Mouse (Mus musculus) ES-Bruce4 (cell line): ENCODE measurements at regions not wholly inside any gene's neighbourhood (a gene's known extent, or its start where the extent isn't known, plus 50 kb on each side); places are given as distances from the start of the nearest gene placed in this dataset.
"Not testable (repeated sequence)": the region's sequence is repeated elsewhere in the genome, so short reads cannot be mapped to it uniquely, and the experiment has no call there.

ENCODE experiments used
- H3K27ac ChIP-seq: 2 replicates; pipeline ENCODE4 v1.5.1; 2012; ENCODE audit warnings: low read length, inconsistent platforms; ENCODE audit not compliant: insufficient read depth
- H3K27me3 ChIP-seq: 2 replicates; pipeline ENCODE4 v1.6.1; 2012; ENCODE audit warnings: mild to moderate bottlenecking, low read length, inconsistent platforms; ENCODE audit not compliant: control insufficient read depth, poor library complexity, insufficient read depth, severe bottlenecking
- H3K36me3 ChIP-seq: 2 replicates; pipeline ENCODE4 v1.6.1; 2012; ENCODE audit warnings: inconsistent platforms, mild to moderate bottlenecking, low read length, moderate library complexity; ENCODE audit not compliant: control insufficient read depth, poor library complexity, insufficient read depth, severe bottlenecking
- H3K4me1 ChIP-seq: one replicate; pipeline ENCODE4 v1.8.1; 2011; ENCODE audit warnings: low read length; ENCODE audit not compliant: control insufficient read depth, insufficient read depth
- H3K4me3 ChIP-seq: 2 replicates; pipeline ENCODE4 v1.5.1; 2011; ENCODE audit warnings: low read depth, mild to moderate bottlenecking, low read length
- H3K9ac ChIP-seq: 2 replicates; pipeline ENCODE4 v1.6.1; 2012; ENCODE audit warnings: low read depth, mild to moderate bottlenecking, inconsistent platforms; ENCODE audit not compliant: poor library complexity, severe bottlenecking
- H3K9me3 ChIP-seq: replicated peaks from 2 replicates; pipeline ENCODE4 v1.6.1; 2012; ENCODE audit warnings: mild to moderate bottlenecking, low read length, inconsistent platforms; ENCODE audit not compliant: control insufficient read depth, poor library complexity, insufficient read depth, severe bottlenecking
- CTCF ChIP-seq: IDR thresholded peaks from one replicate; pipeline ENCODE4 v1.8.1; 2011; ENCODE audit warnings: low read depth, low read length
- EP300 ChIP-seq: IDR thresholded peaks from 2 replicates; pipeline ENCODE4 v1.6.1; 2011; ENCODE audit warnings: low read depth, low read length; ENCODE audit not compliant: insufficient read depth
- POLR2A ChIP-seq: IDR thresholded peaks from one replicate; pipeline ENCODE4 v1.8.1; 2011; ENCODE audit warnings: low read length; ENCODE audit not compliant: insufficient read depth

DNA sequence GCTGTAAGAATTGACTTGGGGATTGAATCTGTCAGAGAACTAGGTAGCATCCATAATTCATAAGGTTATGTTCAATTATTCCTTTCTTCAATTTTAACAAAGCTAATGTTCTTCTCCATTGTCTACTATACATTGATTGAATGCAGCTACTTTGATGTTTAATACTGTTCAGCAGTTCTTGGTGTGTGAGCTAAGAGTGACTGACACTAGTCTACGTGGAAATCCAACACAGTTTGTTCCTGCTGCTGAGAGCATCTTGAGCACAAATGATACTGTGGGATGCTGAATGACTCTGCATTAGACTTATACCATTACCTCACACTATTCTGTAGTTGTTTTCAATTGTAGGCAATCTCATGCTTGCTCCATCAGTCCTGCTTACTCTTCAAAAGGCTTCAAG, 249.4 kb upstream of the Akr1e1 start:
- Histone ChIP-seq H3K36me3 (no peaks in the 10 kb centered on the region), H3K9ac (no peak overlapping the region)
- no peak for TF ChIP-seq EP300
- no peak for TF ChIP-seq POLR2A
- no peak for TF ChIP-seq CTCF

DNA sequence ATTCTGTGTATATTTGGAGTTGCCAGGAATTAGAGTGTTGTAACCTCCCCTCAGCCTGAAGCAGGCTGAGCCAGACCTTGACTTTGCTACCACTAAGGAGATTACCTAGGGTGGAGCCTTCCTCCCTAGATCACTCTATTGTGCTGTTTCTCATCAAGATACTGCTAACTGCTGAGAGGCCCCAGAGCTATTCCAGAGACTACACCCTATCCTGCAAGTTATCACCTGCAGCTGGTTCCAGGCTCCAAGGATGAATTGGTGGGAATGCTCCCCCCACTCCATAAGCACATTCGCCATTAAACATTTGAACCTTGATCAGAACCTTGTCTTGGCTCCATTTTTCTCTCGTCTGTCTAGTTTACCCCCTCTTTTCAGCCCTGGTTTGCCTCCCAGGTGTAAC, 230.5 kb upstream of the Akr1e1 start:
- not testable (repeated sequence) for H3K27me3 ChIP-seq, H3K4me3 ChIP-seq, H3K27ac ChIP-seq, H3K9ac ChIP-seq, H3K36me3 ChIP-seq, H3K9me3 ChIP-seq, H3K4me1 ChIP-seq

More for the DNA sequence above, 249.4 kb upstream of the Akr1e1 start:
- no peak overlapping the region for H3K27ac ChIP-seq
- H3K9me3 ChIP-seq = no peaks in the 10 kb centered on the region
- no peak overlapping the region for H3K4me3 ChIP-seq
- H3K27me3 ChIP-seq = no peaks in the 10 kb centered on the region
- H3K4me1 ChIP-seq = no peaks in the 10 kb centered on the region

- Histone ChIP-seq H3K9me3 (peaks cover 40% of the 10 kb centered on the region), H3K27me3 (no peaks in the 10 kb centered on the region), H3K36me3 (no peaks in the 10 kb centered on the region), H3K9ac (no peak overlapping the region), H3K27ac (no peak overlapping the region), H3K4me3 (no peak overlapping the region), H3K4me1 (no peaks in the 10 kb centered on the region)
- TF ChIP-seq EP300 = no peak
Observed at GRCm38 (mm10) chr13:4826756-4827155, 217.8 kb upstream of the Akr1e1 start.

- H3K27ac ChIP-seq, H3K36me3 ChIP-seq, H3K4me1 ChIP-seq, H3K4me3 ChIP-seq, H3K27me3 ChIP-seq, H3K9ac ChIP-seq: not testable (repeated sequence)
- peaks cover 35% of the 10 kb centered on the region for H3K9me3 ChIP-seq
Observed at GRCm38 (mm10) chr13:4825749-4826148, 216.8 kb upstream of the Akr1e1 start.

DNA sequence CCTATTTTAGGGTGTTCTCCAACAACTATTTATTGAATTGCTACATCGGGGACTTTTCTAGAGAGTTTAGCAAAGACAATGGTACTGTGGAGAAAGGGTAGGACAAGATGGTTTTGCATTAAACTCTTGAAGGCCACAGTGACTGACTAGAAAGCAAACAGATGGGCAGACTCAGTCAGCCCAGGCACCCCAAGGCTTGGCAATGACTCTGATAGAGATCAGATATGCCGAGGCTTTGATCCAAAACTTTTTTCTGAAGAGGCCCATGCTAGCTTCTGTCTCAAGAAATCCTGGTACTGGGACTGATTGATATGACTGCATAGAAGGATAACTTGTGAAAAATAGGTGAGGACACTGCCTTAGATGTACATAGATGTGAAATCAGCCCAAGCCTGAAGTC, 197.9 kb upstream of the Akr1e1 start:
- H3K9ac ChIP-seq = no peak overlapping the region
- H3K27me3 ChIP-seq = no peaks in the 10 kb centered on the region
- H3K36me3 ChIP-seq = no peaks in the 10 kb centered on the region
- H3K27ac ChIP-seq = no peak overlapping the region
- no peak for TF ChIP-seq EP300
- TF ChIP-seq POLR2A = no peak
- no peak for TF ChIP-seq CTCF
- no peak overlapping the region for H3K4me3 ChIP-seq
- H3K9me3 ChIP-seq = no peaks in the 10 kb centered on the region
- H3K4me1 ChIP-seq = no peaks in the 10 kb centered on the region

DNA sequence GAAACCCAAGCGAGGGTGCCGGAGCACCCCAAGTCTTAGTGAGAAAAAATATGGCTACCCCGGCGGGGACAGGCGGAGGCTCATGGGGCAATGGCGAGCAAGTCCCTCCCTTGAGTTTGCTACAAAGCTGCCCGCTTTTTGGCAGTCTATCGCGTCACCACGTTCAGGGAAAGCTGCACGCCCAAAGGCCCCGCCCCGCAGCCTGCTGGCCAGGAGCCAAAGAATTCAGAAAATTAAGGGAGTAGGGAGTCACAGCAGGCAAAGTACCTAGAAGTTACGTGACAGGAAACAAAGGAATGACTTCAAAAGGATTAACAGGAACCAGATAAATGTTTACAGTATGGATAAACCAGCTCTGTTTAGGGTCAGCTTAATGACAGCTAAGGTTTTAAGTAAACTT, 191.7 kb upstream of the Akr1e1 start:
- no peaks in the 10 kb centered on the region for H3K36me3 ChIP-seq

DNA sequence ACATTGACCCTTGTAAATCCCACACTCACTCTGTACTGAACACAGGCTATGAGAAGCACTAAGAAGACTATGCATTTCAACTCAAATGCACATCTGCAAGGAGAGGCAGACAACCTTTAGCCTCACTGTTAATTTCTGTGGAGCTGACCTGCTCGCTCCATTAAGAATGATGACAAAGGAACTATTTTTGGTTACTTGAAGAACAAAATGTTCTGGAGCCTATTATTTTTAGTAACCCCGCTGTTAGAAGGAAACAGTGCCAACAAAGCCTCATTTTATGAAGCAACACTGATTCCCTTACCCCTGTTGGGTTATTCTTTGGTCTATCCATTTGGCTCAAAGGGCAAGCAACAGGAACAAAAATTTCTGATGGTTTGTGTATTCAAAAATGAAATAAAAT, 182.2 kb upstream of the Akr1e1 start:
- no peak overlapping the region for H3K4me3 ChIP-seq
- TF ChIP-seq EP300 = no peak
- TF ChIP-seq POLR2A = no peak
- TF ChIP-seq CTCF = no peak
- no peak overlapping the region for H3K27ac ChIP-seq
- no peaks in the 10 kb centered on the region for H3K36me3 ChIP-seq
- H3K9ac ChIP-seq = no peak overlapping the region
- H3K27me3 ChIP-seq = no peaks in the 10 kb centered on the region
- no peaks in the 10 kb centered on the region for H3K4me1 ChIP-seq
- H3K9me3 ChIP-seq = no peaks in the 10 kb centered on the region

More for the DNA sequence above, 191.7 kb upstream of the Akr1e1 start:
- H3K9ac ChIP-seq = no peak overlapping the region
- TF ChIP-seq POLR2A (no peak), EP300 (no peak), CTCF (no peak)
- no peaks in the 10 kb centered on the region for H3K27me3 ChIP-seq
- no peaks in the 10 kb centered on the region for H3K4me1 ChIP-seq
- no peak overlapping the region for H3K4me3 ChIP-seq
- no peak overlapping the region for H3K27ac ChIP-seq
- peaks cover 17% of the 10 kb centered on the region for H3K9me3 ChIP-seq
